Mouse (Mus musculus) fat pad, adult 2 months (tissue): ENCODE results near the gene Gm10352.
"Not testable (repeated sequence)": the region's sequence is repeated elsewhere in the genome, so short reads cannot be mapped to it uniquely, and the experiment has no call there.

Experiments used
- DNase-seq: peaks from one replicate; pipeline ENCODE4 v3.0.0-alpha.2; 2011; ENCODE audit warnings: low read depth, low spot score; ENCODE audit errors: extremely low read depth

Gene Gm10352

GRCm38 (mm10) chrY:2900689-2901088 lies at the start of gene Gm10352:
Gene Gm10352, plus strand, starts transcription at chrY:2900989.
- DNase-seq: not testable (repeated sequence)

DNA sequence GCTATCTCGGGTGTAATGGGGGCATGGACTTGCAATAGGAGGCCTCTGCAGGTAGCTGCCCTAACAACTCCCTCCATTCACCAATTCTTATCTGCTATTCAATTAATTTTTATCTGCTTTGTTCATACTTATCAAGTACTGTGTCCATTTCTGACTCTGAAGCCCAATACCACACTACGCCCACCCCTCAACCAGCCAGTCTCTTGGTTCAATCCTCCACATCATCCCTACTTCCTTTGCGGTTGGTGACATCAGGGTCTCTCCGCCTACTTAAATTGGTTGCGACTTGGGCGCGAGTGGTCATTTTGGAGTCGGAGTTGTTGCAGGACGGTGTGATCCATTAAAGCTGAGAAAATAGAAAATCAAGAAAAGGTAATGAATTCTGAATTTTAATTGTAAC lies 31.5 kb downstream of the Gm10352 start, which contains the start of gene Gm29289:
Gene Gm29289 (plus strand): TSS at position 301 of the 400 bp plus-strand sequence.
- DNase-seq: not testable (repeated sequence)
